Mouse (Mus musculus) limb, embryonic 11.5 days (tissue): ENCODE measurements around the gene Tmem259. TPM values are rescaled to one million over a fixed set of nuclear protein-coding genes. Genes with fewer than 3 reads are reported as not detected.

Experiments used
- ATAC-seq: fragments of 200-750 bp; cut with Nextera tagmentation; 2 replicates; pipeline ENCODE4 v1.8.0; 2017; ENCODE audit warnings: low read depth; ENCODE audit not compliant: insufficient number of reproducible peaks, low FRiP score, low TSS enrichment
- DNase-seq: peaks from one replicate; pipeline ENCODE4 v3.0.0-alpha.2; 2015; ENCODE audit warnings: low spot score
- H3K27ac ChIP-seq: fragments of 300-500 bp; sonication (generic); replicated peaks from 2 replicates; pipeline ENCODE4 v1.5.1; 2014; ENCODE audit warnings: low read depth, mild to moderate bottlenecking, low read length
- H3K27me3 ChIP-seq: fragments of 300-500 bp; sonication (generic); 2 replicates; pipeline ENCODE4 v1.6.1; 2014; ENCODE audit warnings: mild to moderate bottlenecking, low read length, mixed read lengths; ENCODE audit not compliant: control insufficient read depth, insufficient read depth
- H3K36me3 ChIP-seq: fragments of 300-500 bp; sonication (generic); 2 replicates; pipeline ENCODE4 v1.6.1; 2014; ENCODE audit warnings: mild to moderate bottlenecking, low read length, moderate library complexity, mixed read lengths; ENCODE audit not compliant: control insufficient read depth, insufficient read depth
- H3K4me1 ChIP-seq: fragments of 300-500 bp; sonication (generic); 2 replicates; pipeline ENCODE4 v1.6.1; 2014; ENCODE audit warnings: low read length, mixed read lengths; ENCODE audit not compliant: control insufficient read depth, insufficient read depth
- H3K4me2 ChIP-seq: fragments of 300-500 bp; sonication (generic); 2 replicates; pipeline ENCODE4 v1.6.1; 2014; ENCODE audit warnings: low read depth, mild to moderate bottlenecking, moderate library complexity; ENCODE audit not compliant: severe bottlenecking
- H3K4me3 ChIP-seq: fragments of 300-500 bp; sonication (generic); 2 replicates; pipeline ENCODE4 v1.5.1; 2014; ENCODE audit warnings: low read depth, low read length
- H3K9ac ChIP-seq: fragments of 300-500 bp; sonication (generic); 2 replicates; pipeline ENCODE4 v1.6.1; 2014; ENCODE audit warnings: mild to moderate bottlenecking, low read length
- H3K9me3 ChIP-seq: fragments of 300-500 bp; sonication (generic); 2 replicates; pipeline ENCODE4 v1.6.1; 2016; ENCODE audit warnings: low read length; ENCODE audit not compliant: control insufficient read depth
- WGBS: fragments of 180-500 bp; shearing (Covaris S2); extraction: QIAGEN DNeasy Blood & Tissue Kit; methylation state at CpG from one replicate; pipeline ENCODE4 v1.1.7; 2014; 5-methylcytosine and 5-hydroxymethylcytosine counted together
- polyA plus RNA-seq: library from polyadenylated mRNA; unstranded; fragments of >200 nt; fragmentation: Nextera tagmentation; extraction: Ambion mirVana; gene quantifications from 2 replicates; pipeline ENCODE4 v1.2.1, GENCODE M21; 2014

Tmem259 gene
- polyA plus RNA-seq, 1 experiment from 2014 or later = 15.9 TPM

DNA sequence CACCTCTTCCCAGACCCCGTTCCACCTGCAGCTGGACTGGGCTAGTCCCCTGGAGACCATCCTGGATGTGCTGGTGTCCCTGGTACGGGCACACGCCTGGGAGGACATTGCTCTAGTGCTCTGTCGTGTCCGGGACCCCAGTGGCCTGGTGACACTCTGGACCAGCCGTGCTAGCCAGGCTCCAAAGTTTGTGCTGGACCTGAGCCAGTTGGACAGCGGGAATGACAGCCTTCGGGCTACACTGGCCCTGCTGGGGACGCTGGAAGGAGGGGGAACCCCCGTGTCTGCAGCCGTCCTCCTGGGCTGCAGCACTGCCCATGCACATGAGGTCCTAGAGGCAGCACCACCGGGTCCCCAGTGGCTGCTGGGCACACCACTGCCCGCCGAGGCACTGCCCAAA is 11.3 kb downstream of the Tmem259 start:
- H3K36me3 ChIP-seq = peaks cover 34% of the 10 kb centered on the region
- WGBS = 71% methylated on average over 14 of the region's 14 CpGs

DNA sequence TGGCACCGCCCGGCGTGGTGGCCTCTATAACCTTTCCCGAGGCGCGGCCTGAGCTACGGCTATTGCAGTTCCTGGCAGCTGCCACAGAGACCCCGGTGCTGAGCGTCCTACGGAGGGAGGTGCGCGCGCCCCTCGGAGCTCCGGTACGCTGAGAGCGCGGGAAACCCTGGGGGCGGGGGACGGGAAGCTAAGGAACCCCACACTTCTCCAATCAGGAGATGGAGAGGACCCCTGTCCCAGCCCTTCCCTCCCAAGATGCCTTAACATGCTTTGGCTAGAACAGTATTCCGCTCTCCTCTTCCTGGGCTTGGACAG is 13.0 kb downstream of the Tmem259 start:
- no peaks in the 10 kb centered on the region for H3K9me3 ChIP-seq
- H3K4me2 ChIP-seq = peak overlapping the region; percentile 96
- no peak overlapping the region for H3K27ac ChIP-seq
- H3K9ac ChIP-seq = peak overlapping the region; percentile 63
- H3K27me3 ChIP-seq = peaks cover 9% of the 10 kb centered on the region
- 5% methylated on average over 19 of the region's 21 CpGs for WGBS
- DNase-seq (peak; percentile 67), ATAC-seq (peak; percentile 14; the same call in 1 of the 2 replicates)
- H3K4me1 ChIP-seq = peaks cover 13% of the 10 kb centered on the region
- H3K36me3 ChIP-seq = peaks cover 31% of the 10 kb centered on the region
- peak overlapping the region; percentile 46 for H3K4me3 ChIP-seq

More for the DNA sequence above, 11.3 kb downstream of the Tmem259 start:
- H3K4me1 ChIP-seq = peaks cover 13% of the 10 kb centered on the region
- H3K9ac ChIP-seq = no peak overlapping the region
- no peaks in the 10 kb centered on the region for H3K9me3 ChIP-seq
- DNase-seq = no peak
- no peak for ATAC-seq
- H3K27me3 ChIP-seq = peaks cover 9% of the 10 kb centered on the region
- H3K4me3 ChIP-seq = no peak overlapping the region
- H3K4me2 ChIP-seq = no peak overlapping the region
- no peak overlapping the region for H3K27ac ChIP-seq

DNA sequence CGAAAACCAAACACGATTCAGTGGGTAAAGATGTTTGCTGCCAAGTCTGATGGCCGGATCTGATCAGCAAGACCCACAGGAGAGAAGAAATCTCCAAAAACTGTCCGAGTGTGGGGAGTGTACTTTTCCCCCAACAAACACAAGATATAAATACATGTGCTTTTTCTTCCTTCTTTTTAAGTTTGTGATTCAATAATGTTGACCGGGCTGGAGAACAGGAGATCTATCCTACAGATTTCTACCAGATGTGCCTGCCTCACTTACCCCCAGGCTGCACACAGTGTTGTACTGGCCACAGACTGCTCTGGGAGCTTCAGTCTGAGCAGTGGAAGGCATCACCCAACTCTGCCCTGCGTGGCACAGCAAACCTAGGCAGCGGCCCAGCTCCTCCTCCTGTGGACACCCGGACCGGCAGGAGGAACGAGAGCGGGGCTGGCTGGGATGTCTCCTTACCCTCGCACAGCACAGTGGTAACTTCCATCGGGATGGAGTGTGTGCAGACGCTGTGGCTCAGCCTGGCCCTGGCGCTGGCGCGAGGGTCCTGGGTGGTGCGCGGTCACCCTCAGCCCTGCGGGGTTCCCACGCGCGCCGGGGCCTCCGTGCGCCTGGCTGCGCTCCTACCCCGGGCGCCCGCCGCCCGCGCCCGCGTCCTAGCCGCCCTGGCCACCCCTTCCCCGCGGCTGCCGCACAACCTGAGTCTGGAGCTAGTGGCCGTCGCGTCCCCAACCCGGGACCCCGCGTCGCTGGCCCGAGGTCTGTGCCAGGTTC is 13.5 kb downstream of the Tmem259 start, which contains the start of gene Grin3b:
Gene Grin3b, plus strand, starts transcription at position 301 of the 768 bp plus-strand sequence.
- DNase-seq (peak; percentile 55), ATAC-seq (peak; percentile 20; the same call in 1 of the 2 replicates)
- Histone ChIP-seq H3K27me3 (peaks cover 9% of the 10 kb centered on the region), H3K9ac (peak within 1 kb of the TSS; percentile 63), H3K4me1 (peaks cover 13% of the 10 kb centered on the region), H3K4me3 (peak within 1 kb of the TSS; percentile 46), H3K9me3 (no peaks in the 10 kb centered on the region), H3K36me3 (peaks cover 31% of the 10 kb centered on the region), H3K27ac (no peak within 1 kb of the TSS), H3K4me2 (peak within 1 kb of the TSS; percentile 96)
- WGBS = 6% methylated on average over 45 of the region's 47 CpGs

GRCm38 (mm10) chr10:79969124-79969568 is 15.0 kb downstream of the Tmem259 start:
- no peak overlapping the region for H3K4me2 ChIP-seq
- H3K27ac ChIP-seq = no peak overlapping the region
- peaks cover 13% of the 10 kb centered on the region for H3K4me1 ChIP-seq
- ATAC-seq (no peak), DNase-seq (no peak)
- no peak overlapping the region for H3K4me3 ChIP-seq
- WGBS = 21% methylated on average over 3 of the region's 3 CpGs
- H3K27me3 ChIP-seq = peaks cover 9% of the 10 kb centered on the region
- no peak overlapping the region; the same call in 1 of the 2 replicates for H3K9ac ChIP-seq
- peaks cover 39% of the 10 kb centered on the region for H3K36me3 ChIP-seq
- H3K9me3 ChIP-seq = no peaks in the 10 kb centered on the region

DNA sequence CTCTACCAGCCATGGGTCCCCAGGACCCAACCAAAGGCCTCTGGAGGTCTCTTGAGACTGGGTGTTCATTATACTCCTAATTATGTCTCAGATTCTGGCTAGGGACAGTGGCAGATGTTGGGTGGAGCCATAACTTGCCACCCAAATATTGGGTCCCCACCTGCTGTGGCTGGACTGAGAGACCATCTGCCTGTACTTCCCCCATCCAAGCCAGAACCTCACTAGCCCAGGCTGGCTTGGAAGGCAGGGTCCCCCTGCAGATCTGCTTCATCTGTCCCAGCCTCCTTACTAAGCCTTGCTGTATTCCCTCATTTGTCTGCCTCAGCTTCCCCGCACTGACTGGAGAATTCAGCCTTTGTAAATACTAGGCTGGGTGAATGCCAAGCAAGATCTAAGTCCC is 15.9 kb downstream of the Tmem259 start:
- no peaks in the 10 kb centered on the region for H3K9me3 ChIP-seq
- no peak overlapping the region for H3K27ac ChIP-seq
- no peak overlapping the region for H3K9ac ChIP-seq
- DNase-seq = no peak
- H3K4me3 ChIP-seq = no peak overlapping the region
- no peak for ATAC-seq
- H3K4me1 ChIP-seq = peaks cover 13% of the 10 kb centered on the region
- peaks cover 9% of the 10 kb centered on the region for H3K27me3 ChIP-seq
- WGBS = 90% methylated on average over 1 of the region's 1 CpGs
- H3K4me2 ChIP-seq = no peak overlapping the region
- H3K36me3 ChIP-seq = peaks cover 39% of the 10 kb centered on the region

DNA sequence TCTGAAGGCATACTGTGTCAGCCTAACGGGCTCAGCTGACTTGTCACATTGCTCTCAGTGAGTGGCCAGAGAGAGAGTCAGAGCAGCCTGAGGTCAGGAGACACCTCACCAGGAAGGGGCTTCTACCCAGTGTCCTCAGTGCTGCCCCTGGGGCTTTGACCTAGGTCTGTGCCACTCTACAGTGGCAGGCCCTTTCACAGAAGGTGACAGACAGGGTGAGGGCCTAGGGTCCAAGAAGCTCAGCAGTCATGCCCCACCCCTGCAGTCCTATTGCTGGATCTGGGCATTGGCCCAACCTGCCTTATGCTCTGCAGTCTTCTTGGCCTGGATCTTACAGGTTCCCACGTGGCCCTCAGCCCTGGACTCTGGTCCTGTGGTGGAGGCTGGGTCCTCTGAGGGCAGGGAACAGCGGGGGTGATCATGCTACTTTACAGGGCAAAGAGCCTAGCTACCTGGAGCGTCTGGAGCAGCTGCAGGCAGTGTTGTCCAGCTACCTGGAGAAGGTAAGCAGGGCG is 17.2 kb downstream of the Tmem259 start:
- DNase-seq (no peak), ATAC-seq (no peak)
- peaks cover 13% of the 10 kb centered on the region for H3K4me1 ChIP-seq
- H3K4me2 ChIP-seq = no peak overlapping the region
- H3K27me3 ChIP-seq = peaks cover 9% of the 10 kb centered on the region
- no peak overlapping the region for H3K27ac ChIP-seq
- H3K9me3 ChIP-seq = no peaks in the 10 kb centered on the region
- H3K36me3 ChIP-seq = peaks cover 44% of the 10 kb centered on the region
- H3K4me3 ChIP-seq = no peak overlapping the region
- WGBS = 92% methylated on average over 5 of the region's 5 CpGs
- H3K9ac ChIP-seq = no peak overlapping the region

GRCm38 (mm10) chr10:79965325-79965724 is 18.8 kb downstream of the Tmem259 start:
- no peak overlapping the region for H3K27ac ChIP-seq
- DNase-seq = no peak
- H3K9ac ChIP-seq = no peak overlapping the region
- H3K4me2 ChIP-seq = no peak overlapping the region
- no peak overlapping the region for H3K4me3 ChIP-seq
- no peaks in the 10 kb centered on the region for H3K9me3 ChIP-seq
- ATAC-seq = no peak
- H3K36me3 ChIP-seq = peaks cover 44% of the 10 kb centered on the region
- peaks cover 6% of the 10 kb centered on the region for H3K4me1 ChIP-seq
- H3K27me3 ChIP-seq = no peaks in the 10 kb centered on the region; the same call in 1 of the 2 replicates
- WGBS = 93% methylated on average over 5 of the region's 5 CpGs

GRCm38 (mm10) chr10:79964727-79965126 is 19.4 kb downstream of the Tmem259 start:
- H3K9ac ChIP-seq = 0 out of 2 replicates have a peak overlapping the region, but pooled peaks have one; percentile 4
- no peaks in the 10 kb centered on the region for H3K27me3 ChIP-seq
- WGBS = 95% methylated on average over 7 of the region's 7 CpGs
- peaks cover 44% of the 10 kb centered on the region for H3K36me3 ChIP-seq
- H3K4me2 ChIP-seq = no peak overlapping the region
- H3K4me1 ChIP-seq = peaks cover 6% of the 10 kb centered on the region; the same call in 1 of the 2 replicates
- H3K27ac ChIP-seq = no peak overlapping the region
- H3K9me3 ChIP-seq = no peaks in the 10 kb centered on the region
- ATAC-seq = no peak
- H3K4me3 ChIP-seq = no peak overlapping the region
- no peak for DNase-seq
